Mouse (Mus musculus) midbrain, embryonic 16.5 days (tissue): ENCODE measurements around the gene Pcna. TPM values are rescaled to one million over a fixed set of nuclear protein-coding genes. Genes with fewer than 3 reads are reported as not detected.
"Not testable (repeated sequence)": the region's sequence is repeated elsewhere in the genome, so short reads cannot be mapped to it uniquely, and the experiment has no call there.

Source experiments
- ATAC-seq: fragments of 200-750 bp; cut with Nextera tagmentation; 2 replicates; pipeline ENCODE4 v1.8.0; 2017; ENCODE audit warnings: moderate TSS enrichment
- H3K27ac ChIP-seq: fragments of 300-500 bp; sonication (generic); 2 replicates; pipeline ENCODE4 v1.5.1; 2014; ENCODE audit warnings: mild to moderate bottlenecking, low read length, mixed read lengths
- H3K27me3 ChIP-seq: fragments of 300-500 bp; sonication (generic); 2 replicates; pipeline ENCODE4 v1.6.1; 2014; ENCODE audit warnings: low read depth, low read length, mixed read lengths; ENCODE audit not compliant: control insufficient read depth, insufficient read depth
- H3K36me3 ChIP-seq: fragments of 300-500 bp; sonication (generic); 2 replicates; pipeline ENCODE4 v1.6.1; 2014; ENCODE audit warnings: mild to moderate bottlenecking, low read length, moderate library complexity, mixed read lengths; ENCODE audit not compliant: control insufficient read depth, insufficient read depth
- H3K4me1 ChIP-seq: fragments of 300-500 bp; sonication (generic); 2 replicates; pipeline ENCODE4 v1.6.1; 2014; ENCODE audit warnings: mild to moderate bottlenecking, low read length, mixed read lengths; ENCODE audit not compliant: control insufficient read depth, insufficient read depth
- H3K4me2 ChIP-seq: fragments of 300-500 bp; sonication (generic); 2 replicates; pipeline ENCODE4 v1.6.1; 2014; ENCODE audit warnings: mild to moderate bottlenecking, low read length, mixed read lengths
- H3K4me3 ChIP-seq: fragments of 300-500 bp; sonication (generic); 2 replicates; pipeline ENCODE4 v1.5.1; 2014; ENCODE audit warnings: low read depth, mild to moderate bottlenecking, low read length, moderate library complexity, mixed read lengths
- H3K9ac ChIP-seq: fragments of 300-500 bp; sonication (generic); 2 replicates; pipeline ENCODE4 v1.6.1; 2014; ENCODE audit warnings: low read depth, low read length, mixed read lengths
- H3K9me3 ChIP-seq: fragments of 300-500 bp; sonication (generic); replicated peaks from 2 replicates; pipeline ENCODE4 v1.6.1; 2014; ENCODE audit warnings: mild to moderate bottlenecking, low read length, mixed read lengths; ENCODE audit not compliant: control insufficient read depth, poor library complexity, severe bottlenecking
- WGBS: fragments of 180-500 bp; shearing (Covaris S2); extraction: QIAGEN DNeasy Blood & Tissue Kit; methylation state at CpG from one replicate; pipeline ENCODE4 v1.1.7; 2014; 5-methylcytosine and 5-hydroxymethylcytosine counted together
- polyA plus RNA-seq: library from polyadenylated mRNA; unstranded; fragments of >200 nt; fragmentation: Nextera tagmentation; extraction: Ambion mirVana; gene quantifications from 2 replicates; pipeline ENCODE4 v1.2.1, GENCODE M21; 2015

The Pcna gene
- polyA plus RNA-seq = 88.2 and 94.7 TPM in 2 replicates

DNA sequence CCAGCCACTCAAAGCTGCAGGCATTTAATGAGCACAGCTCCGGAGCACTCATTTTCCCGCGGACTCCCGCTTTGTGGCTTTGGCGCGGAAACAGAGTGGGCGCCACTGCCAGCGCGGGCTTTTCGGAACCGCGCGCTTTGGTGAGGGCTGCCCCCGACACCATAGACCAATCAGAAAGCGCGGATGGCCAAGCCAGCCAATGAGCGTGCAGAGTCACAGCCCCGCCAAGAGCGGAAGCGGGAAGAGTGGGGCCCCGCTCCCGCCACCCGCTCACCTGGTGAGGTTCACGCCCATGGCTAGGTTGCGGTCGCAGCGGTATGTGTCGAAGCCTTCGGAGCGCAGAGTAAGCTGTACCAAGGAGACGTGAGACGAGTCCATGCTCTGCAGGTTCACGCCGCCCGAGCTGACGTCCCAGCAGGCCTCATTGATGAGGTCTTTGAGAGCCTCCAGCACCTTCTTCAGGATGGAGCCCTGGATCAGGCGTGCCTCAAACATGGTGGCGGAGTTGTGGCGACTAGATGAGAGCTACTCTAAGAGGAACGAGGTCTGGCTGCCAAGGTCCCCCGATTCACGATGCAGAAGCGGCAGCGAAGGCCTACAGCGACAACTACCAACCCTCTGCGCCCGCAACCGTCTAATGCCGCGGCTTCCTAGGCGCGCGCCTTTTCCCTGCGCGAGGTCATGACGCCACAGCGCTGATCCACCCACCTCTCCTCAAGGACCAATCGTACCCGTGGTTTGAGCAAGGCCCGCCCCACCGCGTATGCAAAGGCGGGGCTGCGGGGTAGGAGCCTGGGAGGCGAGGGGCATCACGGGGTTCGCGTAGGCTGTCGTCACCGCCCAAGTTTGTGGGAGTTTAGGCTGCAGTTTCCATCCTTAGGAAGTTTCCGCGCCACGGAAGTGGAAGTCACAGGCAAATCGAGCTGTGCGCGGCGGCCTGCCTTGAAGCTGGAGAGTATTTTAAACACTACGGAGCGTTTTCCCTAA, at the start of gene Pcna:
Pcna (minus strand) TSS at position 773 of the 987 bp plus-strand sequence.
- WGBS = under 1% methylated on average over 79 of the region's 79 CpGs
- no peaks in the 10 kb centered on the region for H3K27me3 ChIP-seq
- peak within 1 kb of the TSS; percentile 88 for H3K4me2 ChIP-seq
- peak within 1 kb of the TSS; percentile 62 for H3K4me3 ChIP-seq
- no peaks in the 10 kb centered on the region for H3K9me3 ChIP-seq
- 0 out of 2 replicates have a peak, but pooled peaks cover 2% of the 10 kb centered on the region for H3K36me3 ChIP-seq
- ATAC-seq = peak; percentile 99
- peaks cover 22% of the 10 kb centered on the region for H3K4me1 ChIP-seq
- peak within 1 kb of the TSS; percentile 61 for H3K9ac ChIP-seq
- H3K27ac ChIP-seq = peak within 1 kb of the TSS; percentile 82

DNA sequence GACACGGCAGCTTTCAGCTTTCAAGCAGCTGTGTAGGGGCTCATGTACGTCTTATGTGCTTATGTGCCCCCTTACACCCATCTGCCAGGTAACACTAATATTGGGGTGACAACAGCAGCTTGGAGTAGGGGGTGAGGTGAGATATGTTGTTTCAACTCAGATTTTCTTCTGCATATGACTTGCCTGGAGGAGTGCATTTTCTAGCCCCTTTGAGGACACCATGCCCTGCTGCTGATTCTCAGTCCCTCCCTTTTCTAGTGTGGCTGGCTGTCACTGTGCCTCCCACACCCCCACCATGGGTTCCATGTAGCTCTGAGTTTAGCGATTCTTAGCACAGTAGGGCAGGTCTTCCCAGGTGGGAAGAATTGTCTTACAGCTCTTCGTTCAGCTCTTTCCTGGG, 48.3 kb upstream of the Pcna start:
- Histone ChIP-seq H3K27ac (no peak overlapping the region), H3K9me3 (no peaks in the 10 kb centered on the region), H3K4me2 (no peak overlapping the region), H3K27me3 (no peaks in the 10 kb centered on the region), H3K4me1 (no peaks in the 10 kb centered on the region), H3K4me3 (no peak overlapping the region), H3K9ac (no peak overlapping the region), H3K36me3 (peaks cover 34% of the 10 kb centered on the region)
- WGBS = 91% methylated on average over 4 of the region's 4 CpGs
- ATAC-seq = no peak

DNA sequence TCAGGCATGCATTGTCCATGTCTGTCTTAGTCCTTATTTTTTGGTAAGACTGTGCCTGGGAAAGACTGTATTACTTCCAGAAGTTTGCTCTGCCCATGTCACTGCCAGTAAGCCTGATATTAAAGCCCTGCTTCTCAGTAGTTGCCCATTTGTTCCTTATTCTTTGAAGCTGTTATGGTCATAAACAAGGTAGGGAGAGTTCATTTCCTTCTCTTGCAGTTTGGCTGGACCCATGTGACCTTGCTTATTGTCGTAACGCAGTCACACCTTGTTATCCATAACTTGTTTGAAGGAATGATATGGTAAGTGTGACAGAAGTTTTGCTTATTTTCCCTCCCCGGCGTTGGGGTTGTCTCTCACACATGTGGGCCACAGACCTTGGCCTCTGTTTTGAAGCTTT, 45.1 kb upstream of the Pcna start:
- 96% methylated on average over 4 of the region's 4 CpGs for WGBS
- Histone ChIP-seq H3K27ac (no peak overlapping the region), H3K4me1 (no peaks in the 10 kb centered on the region), H3K4me2 (no peak overlapping the region), H3K27me3 (no peaks in the 10 kb centered on the region), H3K36me3 (peaks cover 32% of the 10 kb centered on the region), H3K9ac (no peak overlapping the region), H3K9me3 (no peaks in the 10 kb centered on the region), H3K4me3 (no peak overlapping the region)
- no peak for ATAC-seq

DNA sequence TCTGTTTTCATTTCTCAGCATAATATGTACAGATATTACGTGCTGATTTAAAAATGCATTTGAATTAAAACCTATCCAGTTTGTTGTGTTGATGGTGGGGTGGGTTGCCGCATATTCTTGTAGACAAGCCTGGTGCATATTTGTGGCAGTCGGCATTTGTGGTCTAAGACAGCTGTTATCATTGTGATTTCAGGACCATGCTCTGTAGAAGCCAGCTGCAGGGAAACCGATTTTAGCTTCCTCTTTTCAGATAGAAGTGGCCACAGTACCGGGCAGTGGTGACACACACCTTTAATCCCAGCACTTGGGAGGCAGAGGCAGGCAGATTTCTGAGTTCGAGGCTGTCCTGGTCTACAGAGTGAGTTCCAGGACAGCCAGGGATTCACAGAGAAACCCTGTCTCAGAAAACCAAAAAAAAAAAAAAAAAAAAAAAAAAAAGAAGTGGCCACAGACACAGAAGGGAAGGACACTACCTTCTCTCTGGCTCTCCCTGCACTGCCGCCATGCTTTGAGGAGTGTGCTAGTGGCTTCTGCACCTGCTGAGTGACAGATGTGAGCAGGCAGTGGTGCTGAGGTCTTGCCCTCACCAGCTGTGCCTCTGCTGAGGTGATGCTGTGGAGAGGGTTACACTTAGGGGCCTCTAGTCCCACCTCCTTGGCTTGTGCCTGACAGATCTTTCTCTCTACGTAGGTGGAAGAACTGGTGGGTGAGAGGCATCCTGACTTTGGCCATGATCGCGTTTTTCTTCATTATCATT, 40.8 kb upstream of the Pcna start:
- H3K27ac ChIP-seq = no peak overlapping the region
- 94% methylated on average over 10 of the region's 10 CpGs for WGBS
- peaks cover 8% of the 10 kb centered on the region for H3K4me1 ChIP-seq
- H3K9me3 ChIP-seq = no peaks in the 10 kb centered on the region
- peaks cover 10% of the 10 kb centered on the region for H3K36me3 ChIP-seq
- H3K4me2 ChIP-seq = no peak overlapping the region
- no peak for ATAC-seq
- no peak overlapping the region for H3K4me3 ChIP-seq
- H3K27me3 ChIP-seq = no peaks in the 10 kb centered on the region
- H3K9ac ChIP-seq = no peak overlapping the region

DNA sequence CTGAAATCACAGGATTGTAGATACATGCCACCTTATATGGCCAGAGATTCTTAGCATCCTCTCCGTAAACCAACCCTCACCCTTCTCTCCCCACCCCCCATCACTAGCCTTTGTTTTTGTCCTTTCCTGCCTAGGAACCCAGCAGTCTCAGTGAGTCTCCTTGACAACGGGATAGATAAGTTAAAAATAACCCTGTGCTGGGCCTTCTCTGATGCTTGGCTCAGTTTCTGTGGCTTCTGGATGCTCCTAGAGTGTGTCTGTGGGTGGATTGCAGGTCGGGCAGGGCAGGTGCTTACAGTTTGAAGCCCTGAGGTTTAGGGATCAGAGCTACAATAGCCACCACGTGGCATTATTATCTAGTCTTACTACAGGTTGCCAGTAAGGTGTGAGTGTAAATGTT, 39.0 kb upstream of the Pcna start:
- 0 out of 2 replicates have a peak, but pooled peaks have one; percentile 41 for ATAC-seq
- H3K4me1 ChIP-seq = peaks cover 8% of the 10 kb centered on the region

DNA sequence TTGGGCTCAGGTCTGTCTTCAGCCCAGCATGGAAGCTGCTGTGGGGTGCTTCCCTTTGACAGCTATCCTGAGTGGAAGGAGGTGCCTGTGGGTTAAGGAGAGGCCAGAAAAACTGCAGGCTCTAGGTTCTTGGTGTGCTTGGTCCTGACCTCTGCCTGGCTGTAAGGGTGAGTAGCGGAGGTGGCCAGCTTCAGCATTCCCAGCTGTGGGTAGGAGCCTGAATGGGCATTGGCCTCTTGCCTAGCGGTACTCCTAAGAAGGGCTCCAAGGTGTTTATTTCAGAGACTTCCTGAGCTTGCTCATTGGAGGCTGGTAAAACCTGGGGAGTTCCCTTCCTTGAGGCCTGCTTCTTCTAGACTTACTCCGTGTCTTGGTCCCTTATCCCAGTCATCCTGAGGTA, 38.2 kb upstream of the Pcna start:
- Histone ChIP-seq H3K4me1 (peaks cover 8% of the 10 kb centered on the region), H3K9ac (no peak overlapping the region), H3K4me3 (no peak overlapping the region), H3K4me2 (no peak overlapping the region), H3K27me3 (no peaks in the 10 kb centered on the region), H3K9me3 (0 out of 2 replicates have a peak, but pooled peaks cover 5% of the 10 kb centered on the region), H3K27ac (no peak overlapping the region), H3K36me3 (peaks cover 5% of the 10 kb centered on the region)
- ATAC-seq = no peak
- 75% methylated on average over 3 of the region's 3 CpGs for WGBS

More for the DNA sequence above, 39.0 kb upstream of the Pcna start:
- Histone ChIP-seq H3K9ac (no peak overlapping the region), H3K36me3 (peaks cover 5% of the 10 kb centered on the region), H3K27ac (0 out of 2 replicates have a peak overlapping the region, but pooled peaks have one; percentile 1), H3K4me2 (no peak overlapping the region), H3K4me3 (no peak overlapping the region), H3K27me3 (no peaks in the 10 kb centered on the region), H3K9me3 (0 out of 2 replicates have a peak, but pooled peaks cover 3% of the 10 kb centered on the region)
- 19% methylated on average over 4 of the region's 4 CpGs for WGBS

DNA sequence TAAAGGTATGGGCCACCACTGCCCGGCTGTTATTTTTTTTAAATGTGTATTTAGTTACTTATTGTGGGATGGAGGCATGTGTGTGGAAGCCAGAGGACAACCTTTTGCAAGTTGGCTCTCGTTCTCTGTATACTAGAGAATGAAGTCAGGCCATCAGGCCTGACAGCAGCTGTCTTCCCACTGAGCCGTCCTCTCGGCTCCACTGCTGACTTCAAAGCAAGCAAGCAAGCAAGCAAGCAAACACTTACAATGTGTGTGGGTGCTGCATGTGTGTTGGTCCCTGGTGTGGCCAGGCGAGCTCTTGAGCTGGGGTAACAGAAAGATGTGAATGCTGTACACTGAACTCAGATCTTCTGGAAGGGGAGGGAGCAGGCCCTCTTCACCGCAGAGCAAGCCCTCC, 37.7 kb upstream of the Pcna start:
- 0 out of 2 replicates have a peak, but pooled peaks cover 5% of the 10 kb centered on the region for H3K9me3 ChIP-seq
- no peak for ATAC-seq
- WGBS = 70% methylated on average over 6 of the region's 6 CpGs
- no peaks in the 10 kb centered on the region for H3K27me3 ChIP-seq
- H3K4me1 ChIP-seq = peaks cover 8% of the 10 kb centered on the region
- no peak overlapping the region for H3K4me3 ChIP-seq
- H3K27ac ChIP-seq = no peak overlapping the region
- peaks cover 3% of the 10 kb centered on the region for H3K36me3 ChIP-seq
- H3K4me2 ChIP-seq = no peak overlapping the region
- H3K9ac ChIP-seq = no peak overlapping the region

DNA sequence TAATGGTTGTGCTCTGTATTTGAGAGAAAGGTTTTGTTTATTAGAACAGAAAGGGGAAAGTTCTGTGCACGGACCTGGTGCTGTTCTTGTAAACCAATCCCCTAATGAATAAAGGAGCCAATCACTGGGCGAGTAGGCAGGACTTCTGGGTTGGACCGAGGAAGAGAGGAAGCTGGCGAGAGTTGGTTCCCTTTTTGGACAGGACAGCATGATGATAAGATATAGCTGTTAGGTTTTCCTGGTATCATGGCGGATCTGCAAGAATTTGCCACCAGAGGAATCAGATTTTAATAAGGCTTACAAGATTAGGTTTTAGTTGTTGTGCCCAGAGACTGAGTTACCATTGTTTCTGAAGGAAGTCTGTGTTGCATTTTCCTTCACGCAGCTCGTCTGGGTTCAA, 36.1 kb upstream of the Pcna start:
- not testable (repeated sequence) for H3K9ac ChIP-seq, ATAC-seq
- WGBS = 89% methylated on average over 5 of the region's 7 CpGs

More for the DNA sequence above, 36.1 kb upstream of the Pcna start:
- H3K36me3 ChIP-seq, H3K9me3 ChIP-seq, H3K27me3 ChIP-seq, H3K4me3 ChIP-seq, H3K4me1 ChIP-seq, H3K27ac ChIP-seq, H3K4me2 ChIP-seq: not testable (repeated sequence)
